Mouse (Mus musculus): ENCODE measurements around the gene Tubb4a. TPM values are rescaled to one million over a fixed set of nuclear protein-coding genes. Genes with fewer than 3 reads are reported as not detected.

The Tubb4a gene
- polyA plus RNA-seq, 1 experiment from 2014 or later: 347 TPM

- Histone ChIP-seq H3K4me1 (ENCODE audit: control insufficient read depth, insufficient read depth, low read length) (peaks cover 5% of the 10 kb centered on the region), H3K9me3 (ENCODE audit: control insufficient read depth, low read length) (no peaks in the 10 kb centered on the region), H3K4me2 (ENCODE audit: low read depth, low read length) (peak overlapping the region; percentile 62), H3K4me3 (ENCODE audit: low read depth, low read length) (peak overlapping the region; percentile 61), H3K27me3 (ENCODE audit: control insufficient read depth, insufficient read depth, low read length) (no peaks in the 10 kb centered on the region), H3K9ac (replicated peaks; ENCODE audit: low read depth, low read length) (peak overlapping the region; percentile 81; the same call in 1 of the 2 replicates), H3K36me3 (ENCODE audit: control insufficient read depth, insufficient read depth, low read length) (peaks cover 12% of the 10 kb centered on the region), H3K27ac (ENCODE audit: low read depth, low read length) (no peak overlapping the region)
- no peak for ATAC-seq (ENCODE audit: low read depth)
- WGBS: 86% methylated on average over 11 of the region's 11 CpGs
These were observed 1.4 kb downstream of the Tubb4a start for GRCm38 (mm10) chr17:57085970-57086757.

GRCm38 (mm10) chr17:57082481-57082880 lies 5.1 kb downstream of the Tubb4a start:
- H3K9me3 ChIP-seq (ENCODE audit: control insufficient read depth, low read length): no peaks in the 10 kb centered on the region
- no peak overlapping the region for H3K4me3 ChIP-seq (ENCODE audit: low read depth, low read length)
- H3K4me1 ChIP-seq (ENCODE audit: control insufficient read depth, insufficient read depth, low read length): peaks cover 5% of the 10 kb centered on the region
- ATAC-seq (ENCODE audit: low read depth): no peak
- 89% methylated on average over 5 of the region's 5 CpGs for WGBS
- no peak overlapping the region for H3K9ac ChIP-seq (replicated peaks; ENCODE audit: low read depth, low read length)
- H3K4me2 ChIP-seq (ENCODE audit: low read depth, low read length): no peak overlapping the region
- H3K36me3 ChIP-seq (ENCODE audit: control insufficient read depth, insufficient read depth, low read length): peaks cover 23% of the 10 kb centered on the region
- H3K27me3 ChIP-seq (ENCODE audit: control insufficient read depth, insufficient read depth, low read length): no peaks in the 10 kb centered on the region
- H3K27ac ChIP-seq (ENCODE audit: low read depth, low read length): no peak overlapping the region

- peaks cover 23% of the 10 kb centered on the region for H3K36me3 ChIP-seq (ENCODE audit: control insufficient read depth, insufficient read depth, low read length)
- H3K4me3 ChIP-seq (ENCODE audit: low read depth, low read length): no peak overlapping the region
- H3K9me3 ChIP-seq (ENCODE audit: control insufficient read depth, low read length): no peaks in the 10 kb centered on the region
- H3K27ac ChIP-seq (ENCODE audit: low read depth, low read length): no peak overlapping the region
- no peak overlapping the region for H3K4me2 ChIP-seq (ENCODE audit: low read depth, low read length)
- H3K9ac ChIP-seq (replicated peaks; ENCODE audit: low read depth, low read length): no peak overlapping the region
- no peaks in the 10 kb centered on the region for H3K27me3 ChIP-seq (ENCODE audit: control insufficient read depth, insufficient read depth, low read length)
- peaks cover 4% of the 10 kb centered on the region for H3K4me1 ChIP-seq (ENCODE audit: control insufficient read depth, insufficient read depth, low read length)
- no peak for ATAC-seq (ENCODE audit: low read depth)
- 94% methylated on average over 31 of the region's 31 CpGs for WGBS
These were observed 6.2 kb downstream of the Tubb4a start for GRCm38 (mm10) chr17:57081234-57081842.

GRCm38 (mm10) chr17:57079919-57080318 lies 7.7 kb downstream of the Tubb4a start:
- Histone ChIP-seq H3K4me3 (ENCODE audit: low read depth, low read length) (no peak overlapping the region), H3K4me1 (ENCODE audit: control insufficient read depth, insufficient read depth, low read length) (no peaks in the 10 kb centered on the region), H3K27me3 (ENCODE audit: control insufficient read depth, insufficient read depth, low read length) (no peaks in the 10 kb centered on the region), H3K36me3 (ENCODE audit: control insufficient read depth, insufficient read depth, low read length) (peaks cover 23% of the 10 kb centered on the region), H3K4me2 (ENCODE audit: low read depth, low read length) (no peak overlapping the region), H3K27ac (ENCODE audit: low read depth, low read length) (no peak overlapping the region), H3K9me3 (ENCODE audit: control insufficient read depth, low read length) (no peaks in the 10 kb centered on the region), H3K9ac (replicated peaks; ENCODE audit: low read depth, low read length) (no peak overlapping the region)
- 77% methylated on average over 3 of the region's 3 CpGs for WGBS
- ATAC-seq (ENCODE audit: low read depth): no peak

- no peak for ATAC-seq (ENCODE audit: low read depth)
- Histone ChIP-seq H3K27me3 (ENCODE audit: control insufficient read depth, insufficient read depth, low read length) (no peaks in the 10 kb centered on the region), H3K36me3 (ENCODE audit: control insufficient read depth, insufficient read depth, low read length) (peaks cover 18% of the 10 kb centered on the region), H3K4me2 (ENCODE audit: low read depth, low read length) (no peak within 1 kb of the TSS), H3K4me3 (ENCODE audit: low read depth, low read length) (no peak within 1 kb of the TSS), H3K4me1 (ENCODE audit: control insufficient read depth, insufficient read depth, low read length) (no peaks in the 10 kb centered on the region), H3K9me3 (ENCODE audit: control insufficient read depth, low read length) (no peaks in the 10 kb centered on the region), H3K27ac (ENCODE audit: low read depth, low read length) (no peak within 1 kb of the TSS), H3K9ac (replicated peaks; ENCODE audit: low read depth, low read length) (no peak within 1 kb of the TSS)
- 53% methylated on average over 6 of the region's 6 CpGs for WGBS
These were observed 9.2 kb downstream of the Tubb4a start, which contains the start of gene Dennd1c for GRCm38 (mm10) chr17:57078336-57078735. Dennd1c (minus strand) TSS chr17:57078514.

- ATAC-seq (ENCODE audit: low read depth): no peak
- peaks cover 13% of the 10 kb centered on the region for H3K36me3 ChIP-seq (ENCODE audit: control insufficient read depth, insufficient read depth, low read length)
- no peaks in the 10 kb centered on the region for H3K4me1 ChIP-seq (ENCODE audit: control insufficient read depth, insufficient read depth, low read length)
- no peak overlapping the region for H3K4me2 ChIP-seq (ENCODE audit: low read depth, low read length)
- 73% methylated on average over 3 of the region's 3 CpGs for WGBS
- no peak overlapping the region for H3K4me3 ChIP-seq (ENCODE audit: low read depth, low read length)
- no peak overlapping the region for H3K27ac ChIP-seq (ENCODE audit: low read depth, low read length)
- no peaks in the 10 kb centered on the region for H3K27me3 ChIP-seq (ENCODE audit: control insufficient read depth, insufficient read depth, low read length)
- no peak overlapping the region for H3K9ac ChIP-seq (replicated peaks; ENCODE audit: low read depth, low read length)
- no peaks in the 10 kb centered on the region for H3K9me3 ChIP-seq (ENCODE audit: control insufficient read depth, low read length)
These were observed 10.7 kb downstream of the Tubb4a start for GRCm38 (mm10) chr17:57076916-57077315.

GRCm38 (mm10) chr17:57070699-57071098 lies 16.9 kb downstream of the Tubb4a start:
- H3K4me2 ChIP-seq (ENCODE audit: low read depth, low read length): peak overlapping the region; percentile 3; the same call in 1 of the 2 replicates
- no peaks in the 10 kb centered on the region for H3K9me3 ChIP-seq (ENCODE audit: control insufficient read depth, low read length)
- no peak overlapping the region for H3K27ac ChIP-seq (ENCODE audit: low read depth, low read length)
- H3K9ac ChIP-seq (replicated peaks; ENCODE audit: low read depth, low read length): no peak overlapping the region
- H3K36me3 ChIP-seq (ENCODE audit: control insufficient read depth, insufficient read depth, low read length): no peaks in the 10 kb centered on the region
- ATAC-seq (ENCODE audit: low read depth): peak; percentile 47; the same call in 1 of the 2 replicates
- no peaks in the 10 kb centered on the region for H3K27me3 ChIP-seq (ENCODE audit: control insufficient read depth, insufficient read depth, low read length)
- WGBS: 4% methylated on average over 11 of the region's 11 CpGs
- H3K4me1 ChIP-seq (ENCODE audit: control insufficient read depth, insufficient read depth, low read length): no peaks in the 10 kb centered on the region; the same call in 1 of the 2 replicates
- no peak overlapping the region for H3K4me3 ChIP-seq (ENCODE audit: low read depth, low read length)

GRCm38 (mm10) chr17:57070272-57070671 lies 17.3 kb downstream of the Tubb4a start:
- Histone ChIP-seq H3K4me3 (ENCODE audit: low read depth, low read length) (no peak overlapping the region; the same call in 1 of the 2 replicates), H3K36me3 (ENCODE audit: control insufficient read depth, insufficient read depth, low read length) (no peaks in the 10 kb centered on the region), H3K27me3 (ENCODE audit: control insufficient read depth, insufficient read depth, low read length) (no peaks in the 10 kb centered on the region), H3K9me3 (ENCODE audit: control insufficient read depth, low read length) (no peaks in the 10 kb centered on the region), H3K4me1 (ENCODE audit: control insufficient read depth, insufficient read depth, low read length) (no peaks in the 10 kb centered on the region; the same call in 1 of the 2 replicates), H3K4me2 (ENCODE audit: low read depth, low read length) (peak overlapping the region; percentile 3), H3K9ac (replicated peaks; ENCODE audit: low read depth, low read length) (no peak overlapping the region; the same call in 1 of the 2 replicates), H3K27ac (ENCODE audit: low read depth, low read length) (no peak overlapping the region)
- WGBS: 7% methylated on average over 9 of the region's 9 CpGs
- no peak for ATAC-seq (ENCODE audit: low read depth)

- Histone ChIP-seq H3K4me3 (ENCODE audit: low read depth, low read length) (no peak overlapping the region), H3K27ac (ENCODE audit: low read depth, low read length) (no peak overlapping the region), H3K4me1 (ENCODE audit: control insufficient read depth, insufficient read depth, low read length) (peaks cover 4% of the 10 kb centered on the region; the same call in 1 of the 2 replicates), H3K27me3 (ENCODE audit: control insufficient read depth, insufficient read depth, low read length) (peaks cover 15% of the 10 kb centered on the region), H3K4me2 (ENCODE audit: low read depth, low read length) (no peak overlapping the region), H3K9ac (replicated peaks; ENCODE audit: low read depth, low read length) (no peak overlapping the region), H3K9me3 (ENCODE audit: control insufficient read depth, low read length) (no peaks in the 10 kb centered on the region), H3K36me3 (ENCODE audit: control insufficient read depth, insufficient read depth, low read length) (no peaks in the 10 kb centered on the region)
- WGBS: 70% methylated on average over 5 of the region's 5 CpGs
- no peak for ATAC-seq (ENCODE audit: low read depth)
These were observed 20.7 kb downstream of the Tubb4a start for GRCm38 (mm10) chr17:57066908-57067307.

All from neural tube, embryonic 14.5 days (tissue).